ENCODE assay signal across 12 mouse cellular contexts in genomic region chr14:32029411-32029992, GRCm38 (mm10). TPM values are rescaled to one million over a fixed set of nuclear protein-coding genes. Genes with fewer than 3 reads are reported as not detected.
DNase-seq lines count a peak whose midpoint lies in the region; ATAC-seq and TF ChIP-seq lines count a peak whose summit lies in the region.
"Had no signal": no experiment of that assay in that cellular context is flagged by ENCODE, and none has a peak within 500 bp of the region (broad histone marks: within the 10 kb centered on the region; RNA-seq: fewer than 3 reads in every experiment).

No protein-coding gene starts in this region.

- H3K4me3 ChIP-seq in lung, adult 2 months (replicated peaks; ENCODE audit: extremely low read depth, low read depth, low read length) = peak overlapping the region; percentile 40
- H3K4me3 ChIP-seq: forebrain, embryonic 15.5 days had no signal

- no peak for TF ChIP-seq CTCF in lung, adult 2 months (IDR thresholded peaks at IDR 0.05; ENCODE audit: insufficient read depth, low read length)

- no peaks in the 10 kb centered on the region; the same call in none of the 2 replicates for H3K4me1 ChIP-seq in lung, adult 2 months (ENCODE audit: control insufficient read depth, insufficient read depth, low read length)

- TF ChIP-seq POLR2A in lung, adult 2 months (IDR thresholded peaks at IDR 0.05; ENCODE audit: borderline replicate concordance, extremely low read depth, low read depth, low read length) = peak; percentile 27; the same call in 1 of the 2 replicates

- DNase-seq in cerebellum, postnatal 4 days (ENCODE audit: low spot score in 2 of 2) = no peak
- no peak for DNase-seq in lung, adult 2 months
- DNase-seq in lung, postnatal 25 days (ENCODE audit: low spot score) = no peak
- peak; percentile 58 to 64 for DNase-seq in heart, adult 18-20 months
- DNase-seq in kidney, postnatal 10 days = peak; percentile 24
- DNase-seq in adipocyte (ENCODE audit: low spot score) = no peak
- DNase-seq in ovary, postnatal 14 days (ENCODE audit: low spot score) = no peak
- DNase-seq: adrenal gland, adult 2 months; layer of hippocampus, postnatal 36 days had no signal

- WGBS in lung, adult 2 months = 54% methylated on average over 14 of the region's 14 CpGs

- ATAC-seq in cerebellum, adult (ENCODE audit: insufficient number of reproducible peaks, low FRiP score, low TSS enrichment) = peak; percentile 21; the same call in 1 of the 2 replicates

RNA-seq across cellular contexts. Expression of gene Galnt15, which starts 0.7 kb away (rescaled TPM):
- polyA plus RNA-seq in lung, adult 2 months (2012; rRNA removed) = 9.3 and 10.8 TPM in 2 replicates
- total RNA-seq in heart, adult 18-20 months (2021) = 10 to 100 TPM; 13.5 to 14.5 TPM
- polyA plus RNA-seq: liver, embryonic 14.5 days had no signal

RNA-seq across cellular contexts. Expression of gene Oxnad1, which starts 55.7 kb away (rescaled TPM):
- polyA plus RNA-seq in lung, adult 2 months (2012; rRNA removed) = 10.4 and 13.2 TPM in 2 replicates
- 10 to 100 TPM; 53.0 to 54.7 TPM for total RNA-seq in heart, adult 18-20 months (2021)

RNA-seq across cellular contexts. Expression of gene Dph3, which starts 56.0 kb away (rescaled TPM):
- 12.3 and 13.8 TPM in 2 replicates for polyA plus RNA-seq in lung, adult 2 months (2012; rRNA removed)
- 10 to 100 TPM; 89.0 to 90.5 TPM for total RNA-seq in heart, adult 18-20 months (2021)

Comparison
In these comparisons a context has a peak if more than half of its experiments do, and no peak if none do; other contexts are left out.
1. DNase-seq: peak in heart, adult 18-20 months (2 of 2) and kidney, postnatal 10 days (single experiment); none in cerebellum, postnatal 4 days (0 of 2), lung, adult 2 months (single experiment), lung, postnatal 25 days (single experiment), adipocyte (single experiment) and ovary, postnatal 14 days (single experiment).